Mouse (Mus musculus): ENCODE data around the gene Pld4. TPM values are rescaled to one million over a fixed set of nuclear protein-coding genes. Genes with fewer than 3 reads are reported as not detected.
A peak's percentile ranks its signal among the peaks of the same experiment; 100 is the strongest.

The Pld4 gene
- polyA plus RNA-seq, 1 experiment: 4.0 TPM

- TF ChIP-seq CTCF (IDR thresholded peaks at IDR 0.05; ENCODE audit: control insufficient read depth, insufficient read depth, insufficient replicate concordance, low read depth, low read length): no peak
- TF ChIP-seq POLR2A (IDR thresholded peaks at IDR 0.05; ENCODE audit: control insufficient read depth, low read depth, low read length): no peak
- no peaks in the 10 kb centered on the region for H3K27me3 ChIP-seq (ENCODE audit: control insufficient read depth, insufficient read depth, low read length)
- no peaks in the 10 kb centered on the region for H3K4me1 ChIP-seq (ENCODE audit: control insufficient read depth, insufficient read depth, low read length)
- H3K27ac ChIP-seq (ENCODE audit: control insufficient read depth, insufficient read depth, low read depth, low read length): no peak overlapping the region
- H3K36me3 ChIP-seq (ENCODE audit: control insufficient read depth, insufficient read depth, low read length): no peaks in the 10 kb centered on the region
- no peak overlapping the region for H3K4me3 ChIP-seq (ENCODE audit: control insufficient read depth, low read depth, low read length)
These were observed 13.6 kb downstream of the Pld4 start for GRCm38 (mm10) chr12:112774026-112774425.

- H3K36me3 ChIP-seq (ENCODE audit: control insufficient read depth, insufficient read depth, low read length): no peaks in the 10 kb centered on the region
- no peaks in the 10 kb centered on the region for H3K4me1 ChIP-seq (ENCODE audit: control insufficient read depth, insufficient read depth, low read length)
- TF ChIP-seq POLR2A (IDR thresholded peaks at IDR 0.05; ENCODE audit: control insufficient read depth, low read depth, low read length) (no peak), CTCF (IDR thresholded peaks at IDR 0.05; ENCODE audit: control insufficient read depth, insufficient read depth, insufficient replicate concordance, low read depth, low read length) (no peak)
- H3K27ac ChIP-seq (ENCODE audit: control insufficient read depth, insufficient read depth, low read depth, low read length): no peak overlapping the region
- H3K27me3 ChIP-seq (ENCODE audit: control insufficient read depth, insufficient read depth, low read length): no peaks in the 10 kb centered on the region
- H3K4me3 ChIP-seq (ENCODE audit: control insufficient read depth, low read depth, low read length): no peak overlapping the region
These were observed 14.0 kb downstream of the Pld4 start for GRCm38 (mm10) chr12:112774481-112774880.

- Histone ChIP-seq H3K4me1 (ENCODE audit: control insufficient read depth, insufficient read depth, low read length) (no peaks in the 10 kb centered on the region), H3K4me3 (ENCODE audit: control insufficient read depth, low read depth, low read length) (no peak overlapping the region), H3K27ac (ENCODE audit: control insufficient read depth, insufficient read depth, low read depth, low read length) (no peak overlapping the region), H3K36me3 (ENCODE audit: control insufficient read depth, insufficient read depth, low read length) (no peaks in the 10 kb centered on the region), H3K27me3 (ENCODE audit: control insufficient read depth, insufficient read depth, low read length) (no peaks in the 10 kb centered on the region)
- no peak for TF ChIP-seq POLR2A (IDR thresholded peaks at IDR 0.05; ENCODE audit: control insufficient read depth, low read depth, low read length)
- TF ChIP-seq CTCF (IDR thresholded peaks at IDR 0.05; ENCODE audit: control insufficient read depth, insufficient read depth, insufficient replicate concordance, low read depth, low read length): no peak
These were observed 30.6 kb downstream of the Pld4 start for GRCm38 (mm10) chr12:112791026-112791425.

DNA sequence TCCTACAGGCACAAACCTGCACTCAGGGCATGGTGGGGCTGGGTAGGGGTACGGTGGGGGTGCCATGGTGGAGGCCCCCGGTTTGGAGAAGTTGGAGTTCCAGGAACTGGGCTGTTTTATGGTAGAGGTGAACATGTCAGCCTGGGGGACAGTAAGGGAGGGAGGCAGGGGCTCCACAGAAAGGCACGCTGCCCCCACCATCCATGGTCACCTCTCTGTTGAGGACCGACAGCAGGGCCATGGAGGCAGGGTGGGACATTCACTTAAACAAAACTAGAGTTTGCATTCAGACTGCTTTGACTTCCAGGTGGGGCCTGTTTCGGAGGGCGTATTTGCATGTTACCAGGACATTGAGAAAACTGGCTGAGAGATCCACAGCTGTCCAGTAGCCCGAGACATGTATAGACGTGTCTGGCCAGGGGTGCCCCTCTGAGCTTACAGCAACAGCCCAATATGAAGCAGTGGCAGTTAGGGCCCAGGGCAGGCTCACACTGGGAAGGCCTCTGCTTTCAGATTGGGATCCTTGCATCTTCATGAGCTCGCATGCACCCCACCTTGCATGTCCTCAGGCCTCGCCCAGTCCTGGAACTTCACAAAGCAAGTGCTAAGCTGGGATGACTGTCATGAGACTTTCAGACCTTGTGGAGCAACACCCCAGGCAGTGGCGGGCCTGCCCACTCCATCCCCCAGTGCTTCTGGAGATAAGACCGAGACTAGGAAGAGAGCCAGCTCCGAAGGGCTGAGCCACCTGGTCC lies 33.3 kb downstream of the Pld4 start:
- no peak overlapping the region for H3K4me3 ChIP-seq (ENCODE audit: control insufficient read depth, low read depth, low read length)
- no peaks in the 10 kb centered on the region for H3K36me3 ChIP-seq (ENCODE audit: control insufficient read depth, insufficient read depth, low read length)
- TF ChIP-seq POLR2A (IDR thresholded peaks at IDR 0.05; ENCODE audit: control insufficient read depth, low read depth, low read length) (peak; percentile 26; the same call in 1 of the 2 replicates), CTCF (IDR thresholded peaks at IDR 0.05; ENCODE audit: control insufficient read depth, insufficient read depth, insufficient replicate concordance, low read depth, low read length) (no peak)
- H3K27ac ChIP-seq (ENCODE audit: control insufficient read depth, insufficient read depth, low read depth, low read length): no peak overlapping the region
- no peaks in the 10 kb centered on the region for H3K27me3 ChIP-seq (ENCODE audit: control insufficient read depth, insufficient read depth, low read length)
- H3K4me1 ChIP-seq (ENCODE audit: control insufficient read depth, insufficient read depth, low read length): no peaks in the 10 kb centered on the region

- no peak for TF ChIP-seq CTCF (IDR thresholded peaks at IDR 0.05; ENCODE audit: control insufficient read depth, insufficient read depth, insufficient replicate concordance, low read depth, low read length)
- TF ChIP-seq POLR2A (IDR thresholded peaks at IDR 0.05; ENCODE audit: control insufficient read depth, low read depth, low read length): no peak
- Histone ChIP-seq H3K36me3 (ENCODE audit: control insufficient read depth, insufficient read depth, low read length) (no peaks in the 10 kb centered on the region), H3K4me3 (ENCODE audit: control insufficient read depth, low read depth, low read length) (no peak overlapping the region), H3K27ac (ENCODE audit: control insufficient read depth, insufficient read depth, low read depth, low read length) (no peak overlapping the region), H3K27me3 (ENCODE audit: control insufficient read depth, insufficient read depth, low read length) (no peaks in the 10 kb centered on the region), H3K4me1 (ENCODE audit: control insufficient read depth, insufficient read depth, low read length) (no peaks in the 10 kb centered on the region)
These were observed 33.9 kb downstream of the Pld4 start for GRCm38 (mm10) chr12:112794356-112794816.

DNA sequence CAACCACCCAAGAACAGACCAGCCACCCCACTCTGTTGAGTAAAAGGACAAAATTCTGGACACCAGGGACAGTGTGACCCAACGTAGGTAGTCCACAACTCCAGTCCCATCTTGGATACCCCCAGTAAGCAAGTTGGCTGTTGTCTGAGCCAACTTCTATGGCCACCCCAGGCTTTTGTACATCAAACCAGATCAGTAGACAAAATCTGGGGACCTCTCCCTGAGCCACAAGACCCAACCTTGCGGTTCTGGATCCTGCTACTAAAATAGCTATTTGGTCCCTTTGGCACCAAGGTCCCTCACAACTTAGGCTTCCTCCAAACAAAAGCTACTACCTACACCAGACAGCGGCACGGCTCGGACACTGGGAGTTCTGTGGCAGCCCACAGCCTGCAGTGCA lies 34.5 kb downstream of the Pld4 start:
- Histone ChIP-seq H3K4me3 (ENCODE audit: control insufficient read depth, low read depth, low read length) (no peak overlapping the region), H3K27me3 (ENCODE audit: control insufficient read depth, insufficient read depth, low read length) (no peaks in the 10 kb centered on the region), H3K27ac (ENCODE audit: control insufficient read depth, insufficient read depth, low read depth, low read length) (no peak overlapping the region), H3K36me3 (ENCODE audit: control insufficient read depth, insufficient read depth, low read length) (no peaks in the 10 kb centered on the region), H3K4me1 (ENCODE audit: control insufficient read depth, insufficient read depth, low read length) (no peaks in the 10 kb centered on the region)
- TF ChIP-seq POLR2A (IDR thresholded peaks at IDR 0.05; ENCODE audit: control insufficient read depth, low read depth, low read length) (no peak), CTCF (IDR thresholded peaks at IDR 0.05; ENCODE audit: control insufficient read depth, insufficient read depth, insufficient replicate concordance, low read depth, low read length) (no peak)

- Histone ChIP-seq H3K4me3 (ENCODE audit: control insufficient read depth, low read depth, low read length) (no peak overlapping the region), H3K27me3 (ENCODE audit: control insufficient read depth, insufficient read depth, low read length) (no peaks in the 10 kb centered on the region), H3K27ac (ENCODE audit: control insufficient read depth, insufficient read depth, low read depth, low read length) (no peak overlapping the region), H3K36me3 (ENCODE audit: control insufficient read depth, insufficient read depth, low read length) (no peaks in the 10 kb centered on the region), H3K4me1 (ENCODE audit: control insufficient read depth, insufficient read depth, low read length) (no peaks in the 10 kb centered on the region)
- no peak for TF ChIP-seq POLR2A (IDR thresholded peaks at IDR 0.05; ENCODE audit: control insufficient read depth, low read depth, low read length)
These were observed 35.1 kb downstream of the Pld4 start for GRCm38 (mm10) chr12:112795466-112796104.
